Mouse (Mus musculus): Measurements from ENCODE around the gene Golga5.

The Golga5 gene

DNA sequence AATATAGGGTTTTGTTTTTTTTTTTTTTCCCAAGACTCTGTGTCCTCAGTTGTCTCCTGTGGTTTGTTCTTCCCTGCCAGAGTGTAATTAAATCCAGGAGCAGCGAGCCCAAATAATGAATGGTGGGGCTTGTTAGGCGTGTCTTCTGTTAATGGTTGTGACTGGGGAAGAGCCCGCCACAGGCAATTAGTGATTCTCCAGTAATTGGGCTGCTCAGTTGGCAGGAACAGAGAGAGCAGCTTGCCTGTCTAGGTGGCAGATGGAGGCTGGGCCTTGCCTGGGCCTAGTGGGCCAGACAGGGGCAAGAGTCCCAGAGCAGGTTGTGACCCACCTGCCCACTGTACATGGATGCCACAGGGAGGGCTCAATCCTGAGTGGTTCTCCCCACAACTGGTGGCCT lies 42.4 kb downstream of the Golga5 start:
- DNase-seq (ENCODE audit: low read depth), result no peak

DNA sequence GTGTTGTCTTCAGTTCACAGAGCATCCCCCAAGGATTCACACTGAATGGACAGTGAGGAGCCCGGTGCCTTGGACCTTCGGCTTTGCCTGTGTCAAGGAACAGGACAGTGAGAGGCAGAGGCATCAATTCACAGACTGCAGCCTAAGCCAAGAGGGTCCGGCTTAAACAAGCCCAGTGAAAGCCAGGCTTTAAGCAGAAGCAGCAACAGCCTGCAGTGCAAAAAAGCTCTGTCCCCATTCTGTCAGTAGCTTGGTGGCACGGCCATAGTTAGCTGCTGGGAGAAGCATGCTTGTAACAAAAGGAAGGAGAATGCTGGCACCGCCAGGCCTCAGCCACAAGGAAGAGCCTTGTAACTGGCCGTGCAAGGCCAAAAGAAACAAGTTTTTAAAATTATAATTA lies 45.2 kb downstream of the Golga5 start:
- no peak for DNase-seq (ENCODE audit: low read depth)

DNA sequence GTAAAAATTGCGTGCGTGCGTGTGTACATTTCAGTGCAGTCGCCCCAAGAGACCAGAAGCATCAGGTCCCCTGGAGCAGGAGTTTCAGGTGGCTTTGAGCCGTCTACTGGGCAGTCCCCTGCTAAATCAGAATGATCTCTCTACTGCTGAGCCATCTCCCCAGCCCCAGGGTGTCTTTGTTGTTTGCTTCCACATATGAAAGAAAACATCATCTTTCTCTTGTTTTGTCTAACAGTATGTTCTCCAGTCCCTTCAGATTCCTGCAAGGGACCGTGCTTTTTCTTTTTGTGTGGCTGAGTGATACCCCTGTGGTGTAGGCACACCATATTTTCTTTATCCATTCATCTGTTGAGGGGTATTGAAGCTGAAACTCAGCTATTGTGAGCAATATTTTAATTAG lies 45.8 kb downstream of the Golga5 start:
- DNase-seq (ENCODE audit: low read depth), result no peak

DNA sequence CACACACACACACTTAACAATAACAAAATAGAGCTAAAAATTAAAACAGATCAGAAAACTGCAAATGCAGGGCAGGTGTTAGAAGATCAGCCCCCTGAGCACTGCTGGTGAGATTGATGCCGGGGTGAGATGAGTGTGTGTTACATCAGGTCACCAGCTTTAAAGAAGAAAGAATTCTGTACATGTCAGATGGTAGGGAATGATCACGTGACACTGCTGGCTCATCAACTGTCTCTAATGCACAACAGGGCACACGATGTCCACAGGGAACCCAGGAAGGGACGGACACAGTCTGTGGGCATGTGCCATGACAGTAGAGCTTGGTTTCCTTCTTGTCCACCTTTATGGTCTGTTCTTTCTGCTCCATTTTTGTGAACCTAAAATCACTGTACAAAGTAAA lies 47.2 kb downstream of the Golga5 start:
- no peak for DNase-seq (ENCODE audit: low read depth)

DNA sequence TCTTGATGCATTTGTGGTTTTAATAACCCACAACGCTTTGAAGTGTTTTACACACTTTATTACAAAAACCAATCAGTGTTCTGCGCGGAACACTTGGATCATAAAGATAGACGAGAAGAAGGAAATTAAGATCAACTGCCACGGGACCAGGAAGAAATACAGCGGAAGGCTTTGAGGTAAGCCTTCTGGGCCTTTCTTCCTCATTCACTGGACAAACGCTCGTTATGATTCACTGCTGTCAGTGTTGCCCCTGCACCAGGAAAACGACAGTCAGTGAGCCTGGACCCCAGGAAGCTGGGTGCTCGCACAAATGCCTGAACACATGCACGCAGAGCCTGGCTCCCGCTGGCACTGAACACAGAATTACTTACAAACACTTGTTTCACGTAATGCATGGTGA lies 48.7 kb downstream of the Golga5 start:
- no peak for DNase-seq (ENCODE audit: low read depth)

DNA sequence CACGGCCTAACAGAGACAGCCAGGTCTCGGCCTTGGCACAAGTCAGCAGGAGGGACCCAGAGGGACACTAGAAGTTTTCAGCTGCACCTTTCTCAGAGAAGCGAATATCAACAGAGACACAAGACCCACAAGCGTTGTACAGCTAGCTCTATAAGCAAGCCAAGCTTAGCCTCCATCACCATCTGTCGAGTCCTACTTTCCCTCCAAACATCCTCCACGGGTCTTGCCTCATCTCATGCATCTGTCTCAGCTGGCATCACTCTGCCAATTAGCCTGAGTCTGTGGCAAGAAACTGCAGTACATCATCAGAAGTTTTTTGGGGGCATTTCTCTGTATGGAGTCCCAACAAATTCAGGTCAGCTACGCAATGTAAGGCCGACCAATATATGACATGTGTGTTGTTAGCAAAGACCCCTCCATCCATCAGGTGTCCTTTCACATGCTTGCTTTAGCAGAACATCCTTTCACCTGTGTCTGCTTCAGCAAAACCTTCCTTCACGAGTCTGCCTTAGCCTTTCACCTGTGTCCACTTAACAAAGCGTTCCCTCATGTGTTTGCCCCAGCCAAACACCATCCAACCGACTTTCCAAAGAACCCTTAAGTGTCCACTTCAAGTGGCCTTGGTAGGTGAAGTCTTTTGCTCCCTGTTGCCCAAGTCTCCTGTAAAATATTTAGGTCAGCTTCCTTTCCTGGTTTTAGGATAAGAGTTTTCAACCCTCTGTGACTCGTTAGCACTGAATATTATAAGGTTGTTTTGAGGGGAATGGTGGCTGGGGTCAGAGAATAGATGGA lies 51.2 kb downstream of the Golga5 start:
- no peak for DNase-seq (ENCODE audit: low read depth)

DNA sequence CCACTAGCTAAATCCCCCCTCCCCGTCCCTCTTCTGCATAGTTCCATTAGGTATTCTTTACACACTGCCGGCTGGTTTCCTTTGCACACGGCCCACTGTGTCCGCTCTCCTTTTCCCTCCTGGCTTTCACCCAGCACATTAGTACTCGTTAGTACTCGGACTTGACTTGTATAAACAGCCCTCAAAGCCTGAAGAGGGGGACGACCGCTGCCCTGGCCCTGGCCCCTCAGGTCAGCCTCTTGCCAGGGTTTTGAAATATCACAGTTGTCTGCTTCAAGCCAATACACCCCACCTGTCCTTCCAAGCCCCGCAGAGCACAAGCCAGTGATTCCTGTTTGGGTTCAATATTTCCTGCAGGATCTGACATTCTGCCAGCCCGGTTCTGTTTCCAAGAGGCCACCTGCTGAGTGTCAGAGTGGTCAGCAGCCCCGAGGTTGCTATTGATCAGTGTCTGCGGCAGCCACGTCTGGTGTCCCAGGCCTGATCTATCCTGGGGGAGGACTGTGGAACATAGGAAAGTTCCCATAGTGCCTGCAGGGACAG lies 52.9 kb downstream of the Golga5 start:
- no peak for DNase-seq (ENCODE audit: low read depth)

DNA sequence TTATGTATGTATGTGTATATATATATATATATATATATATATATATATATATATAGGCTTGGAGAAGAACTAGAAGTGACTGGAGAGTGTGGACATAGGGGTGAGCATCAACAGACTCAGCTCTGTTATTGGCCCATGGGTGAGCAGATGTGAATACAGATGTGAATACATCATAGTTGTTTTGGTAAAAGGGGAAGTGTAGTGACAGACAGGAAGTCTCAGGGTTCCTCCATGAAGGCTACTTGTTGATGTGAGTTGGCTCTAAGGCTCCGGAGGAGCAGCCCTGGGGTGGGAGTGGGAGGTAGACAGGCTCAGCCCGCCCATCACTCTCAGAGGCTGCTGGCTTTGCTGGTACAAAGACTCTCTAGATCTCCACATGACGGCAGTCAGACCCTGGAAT lies 55.3 kb downstream of the Golga5 start:
- no peak for DNase-seq (ENCODE audit: low read depth)

DNA sequence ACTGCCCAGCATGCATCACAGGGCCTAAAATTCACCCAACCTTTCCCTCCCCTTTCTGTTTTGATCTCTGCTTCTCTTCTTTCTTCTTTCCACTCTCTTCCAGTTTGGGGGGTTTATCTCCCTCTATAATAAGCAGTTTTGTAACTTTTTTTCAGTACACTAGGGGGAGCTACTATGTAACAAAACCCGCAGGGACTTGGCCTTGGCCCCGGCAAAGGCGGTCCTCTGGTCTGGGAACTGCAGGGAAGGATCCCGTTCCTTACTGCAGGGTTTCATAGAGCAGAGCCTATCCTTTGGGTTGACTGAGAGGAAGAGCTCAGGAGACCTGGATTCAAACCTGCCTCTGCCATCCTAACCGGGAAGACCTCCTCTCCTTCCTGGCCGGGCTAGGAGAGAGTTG lies 55.8 kb downstream of the Golga5 start:
- peak; percentile 25 for DNase-seq (ENCODE audit: low read depth)

DNA sequence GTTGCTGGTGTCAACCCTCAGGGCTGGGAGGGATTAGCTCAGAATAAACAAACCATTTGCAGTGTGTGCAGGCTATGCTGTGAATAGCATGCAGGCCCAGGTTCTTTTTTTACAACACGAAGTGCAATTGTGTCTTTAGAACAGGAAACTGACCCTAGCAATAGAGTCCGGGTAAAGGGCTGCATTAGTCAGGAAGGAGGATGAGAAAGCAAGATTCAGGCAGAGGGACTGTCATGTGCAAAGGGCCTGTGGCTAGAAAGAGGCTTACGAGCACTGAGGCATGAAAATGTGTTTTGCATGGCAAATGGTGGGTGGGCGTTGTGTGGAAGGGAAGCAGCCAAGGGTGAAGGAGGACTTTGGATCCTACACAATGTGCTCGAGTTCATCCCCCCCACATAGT lies 59.1 kb downstream of the Golga5 start:
- DNase-seq (ENCODE audit: low read depth), result no peak

DNA sequence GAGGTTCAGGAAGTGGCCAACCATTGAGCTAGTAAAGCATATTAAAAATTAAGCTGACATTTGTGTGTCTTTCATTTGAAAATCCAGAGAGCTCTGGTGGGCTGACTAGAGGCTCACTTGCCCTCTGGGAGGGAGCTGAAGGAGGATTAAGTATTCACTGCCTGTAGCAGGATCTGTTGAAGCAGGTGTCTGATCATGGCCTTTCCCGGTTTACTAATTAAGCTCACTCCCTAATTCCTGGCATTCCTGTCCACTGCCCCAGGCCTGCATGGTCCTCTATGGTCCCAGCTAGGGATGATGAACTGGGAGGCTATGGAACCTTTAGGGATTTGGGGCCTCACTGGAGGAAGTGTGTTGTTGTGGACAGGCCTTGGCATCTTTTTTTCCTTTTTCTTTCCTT lies 66.9 kb downstream of the Golga5 start:
- DNase-seq (ENCODE audit: low read depth), result no peak

DNA sequence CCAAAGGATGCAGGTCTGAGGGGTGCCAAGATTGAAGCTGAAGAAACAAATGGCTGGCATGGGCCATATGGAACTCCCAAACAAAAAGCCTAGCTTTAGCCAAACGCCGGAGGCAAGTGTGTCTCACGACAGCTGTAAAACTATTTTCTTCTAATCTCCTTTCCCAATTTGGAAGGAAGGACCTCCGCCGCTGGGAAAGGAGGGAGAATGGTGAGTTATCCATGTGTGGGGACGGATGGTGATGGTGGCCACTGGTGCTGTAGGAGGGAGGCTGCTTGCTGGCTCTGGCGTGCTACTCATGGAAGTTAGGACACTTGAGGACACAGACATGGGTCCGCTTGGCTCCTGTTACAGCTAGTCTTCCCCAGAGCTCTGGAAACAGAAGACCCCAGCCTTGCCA lies 71.3 kb downstream of the Golga5 start:
- DNase-seq (ENCODE audit: low read depth), result no peak

DNA sequence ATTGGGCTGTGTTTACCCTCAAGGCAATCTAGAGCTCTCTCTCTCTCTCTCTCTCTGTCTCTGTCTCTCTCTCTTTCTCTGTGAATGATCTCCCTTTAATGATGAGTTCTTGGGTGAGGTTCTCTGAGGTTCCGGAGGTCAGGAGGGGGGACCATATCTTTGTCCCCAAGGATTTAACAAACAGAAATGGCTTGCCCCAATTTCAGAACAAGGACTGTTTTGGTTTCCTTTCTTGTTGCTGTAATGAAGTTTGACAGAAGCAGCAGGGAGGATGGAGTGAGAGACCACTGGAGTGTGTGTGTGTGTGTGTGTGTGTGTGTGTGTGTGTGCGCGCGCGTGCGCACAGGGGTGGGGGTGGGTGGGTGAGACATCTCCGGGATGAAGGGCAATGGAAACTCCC lies 72.2 kb downstream of the Golga5 start:
- no peak for DNase-seq (ENCODE audit: low read depth)

DNA sequence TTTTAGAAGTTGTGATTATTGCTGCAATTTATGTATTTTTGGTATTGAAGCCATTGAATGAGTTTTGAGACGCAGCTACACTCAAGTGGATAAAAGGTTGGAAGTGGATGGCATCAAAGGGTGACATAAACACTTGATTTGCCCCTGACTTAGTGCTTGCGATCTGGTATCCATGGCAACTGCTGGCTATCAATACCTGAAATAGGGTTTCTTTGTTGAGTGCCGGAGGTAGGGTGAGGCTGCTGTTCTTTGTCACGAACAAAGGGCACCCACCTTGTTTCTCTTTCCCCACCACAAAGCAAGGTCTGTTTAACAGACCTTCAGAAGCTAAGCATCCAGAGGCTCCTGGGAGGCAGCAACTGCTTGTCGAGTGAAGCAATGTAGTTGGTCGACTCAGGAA lies 76.2 kb downstream of the Golga5 start:
- DNase-seq (ENCODE audit: low read depth), result no peak

All from naive thymus-derived CD4-positive, alpha-beta T cell, adult 2 months (primary cell).